Mouse (Mus musculus) layer of hippocampus, adult 2 months (tissue): Measurements from ENCODE around the gene Hoxb5. TPM values are rescaled to one million over a fixed set of nuclear protein-coding genes. Genes with fewer than 3 reads are reported as not detected.

Experiments used
- DNase-seq, 2 experiments: peaks; one replicate each; pipeline ENCODE4 v3.0.0; 2022; ENCODE audit warnings: low spot score in 2 of 2
- H3K27ac ChIP-seq: fragments of 200-600 bp; 2 replicates; pipeline ENCODE4 v1.8.1; 2022
- H3K4me3 ChIP-seq: fragments of 200-600 bp; 2 replicates; pipeline ENCODE4 v1.8.1; 2022; ENCODE audit warnings: mild to moderate bottlenecking
- CTCF ChIP-seq: fragments of 200-600 bp; conservative IDR thresholded peaks from 2 replicates; pipeline ENCODE4 v1.8.1; 2022; ENCODE audit warnings: antibody characterized with exemption, mild to moderate bottlenecking, moderate library complexity
- total RNA-seq, 2 experiments: library from RNA; stranded (reverse); gene quantifications; 2 replicates each; pipeline ENCODE4 v1.2.3; 2021

Gene Hoxb5
- total RNA-seq, 2 experiments from 2014 or later: not detected

GRCm38 (mm10) chr11:96285771-96286738, 17.1 kb upstream of the Hoxb5 start, which contains the start of gene Hoxb7:
Hoxb7 (plus strand) TSS chr11:96286623.
- no peak for TF ChIP-seq CTCF

GRCm38 (mm10) chr11:96286739-96287385, 16.3 kb upstream of the Hoxb5 start:
- H3K4me3 ChIP-seq: no peak overlapping the region
- no peak for DNase-seq
- TF ChIP-seq CTCF: no peak
- no peak overlapping the region for H3K27ac ChIP-seq

More at GRCm38 (mm10) chr11:96285771-96286738, 17.1 kb upstream of the Hoxb5 start, which contains the start of gene Hoxb7:
- Histone ChIP-seq H3K27ac (no peak within 1 kb of the TSS), H3K4me3 (no peak within 1 kb of the TSS)
- DNase-seq: no peak

GRCm38 (mm10) chr11:96287411-96287810, 15.7 kb upstream of the Hoxb5 start:
- DNase-seq: no peak
- Histone ChIP-seq H3K27ac (no peak overlapping the region), H3K4me3 (no peak overlapping the region)
- TF ChIP-seq CTCF: no peak

- no peak overlapping the region for H3K27ac ChIP-seq
- H3K4me3 ChIP-seq: no peak overlapping the region
- TF ChIP-seq CTCF: no peak
- DNase-seq: no peak
Observed at GRCm38 (mm10) chr11:96288455-96289221, 14.5 kb upstream of the Hoxb5 start.

- H3K27ac ChIP-seq: no peak overlapping the region
- TF ChIP-seq CTCF: no peak
- DNase-seq: no peak
- H3K4me3 ChIP-seq: no peak overlapping the region
Observed at GRCm38 (mm10) chr11:96289293-96289692, 13.8 kb upstream of the Hoxb5 start.

- Histone ChIP-seq H3K4me3 (no peak overlapping the region), H3K27ac (no peak overlapping the region)
- DNase-seq: no peak
- no peak for TF ChIP-seq CTCF
Observed at GRCm38 (mm10) chr11:96289837-96290236, 13.3 kb upstream of the Hoxb5 start.

- Histone ChIP-seq H3K4me3 (no peak overlapping the region), H3K27ac (no peak overlapping the region)
- no peak for TF ChIP-seq CTCF
- DNase-seq: no peak
Observed at GRCm38 (mm10) chr11:96290705-96291355, 12.3 kb upstream of the Hoxb5 start.

GRCm38 (mm10) chr11:96291681-96292564, 11.2 kb upstream of the Hoxb5 start, which contains the start of gene Hoxb6:
Hoxb6 (plus strand) TSS chr11:96292476.
- H3K4me3 ChIP-seq: no peak within 1 kb of the TSS
- no peak for TF ChIP-seq CTCF
- H3K27ac ChIP-seq: no peak within 1 kb of the TSS
- no peak for DNase-seq

GRCm38 (mm10) chr11:96292565-96293301, 10.4 kb upstream of the Hoxb5 start:
- DNase-seq: no peak
- Histone ChIP-seq H3K27ac (no peak overlapping the region), H3K4me3 (no peak overlapping the region)
- TF ChIP-seq CTCF: no peak

- Histone ChIP-seq H3K4me3 (no peak overlapping the region), H3K27ac (no peak overlapping the region)
- TF ChIP-seq CTCF: no peak
- DNase-seq: no peak
Observed at GRCm38 (mm10) chr11:96293302-96293921, 9.7 kb upstream of the Hoxb5 start.
